Mouse (Mus musculus): Measurements from ENCODE around the gene Eps8l2.

Eps8l2 gene

GRCm38 (mm10) chr7:141328373-141328990 is 10.2 kb upstream of the Eps8l2 start:
- in situ Hi-C loops (cut with MboI; ENCODE audit: low sequenced_read_pairs): no loop called here

- in situ Hi-C loops (cut with MboI; ENCODE audit: low sequenced_read_pairs): no loop called here
These were observed 8.0 kb upstream of the Eps8l2 start for GRCm38 (mm10) chr7:141330706-141331105.

- in situ Hi-C loops (cut with MboI; ENCODE audit: low sequenced_read_pairs): no loop called here
These were observed 6.7 kb upstream of the Eps8l2 start for GRCm38 (mm10) chr7:141331990-141332389.

- in situ Hi-C loops (cut with MboI; ENCODE audit: low sequenced_read_pairs): no loop called here
These were observed 3.6 kb upstream of the Eps8l2 start for GRCm38 (mm10) chr7:141335044-141335579.

GRCm38 (mm10) chr7:141335682-141336081 is 3.0 kb upstream of the Eps8l2 start:
- in situ Hi-C loops (cut with MboI; ENCODE audit: low sequenced_read_pairs): no loop called here

DNA sequence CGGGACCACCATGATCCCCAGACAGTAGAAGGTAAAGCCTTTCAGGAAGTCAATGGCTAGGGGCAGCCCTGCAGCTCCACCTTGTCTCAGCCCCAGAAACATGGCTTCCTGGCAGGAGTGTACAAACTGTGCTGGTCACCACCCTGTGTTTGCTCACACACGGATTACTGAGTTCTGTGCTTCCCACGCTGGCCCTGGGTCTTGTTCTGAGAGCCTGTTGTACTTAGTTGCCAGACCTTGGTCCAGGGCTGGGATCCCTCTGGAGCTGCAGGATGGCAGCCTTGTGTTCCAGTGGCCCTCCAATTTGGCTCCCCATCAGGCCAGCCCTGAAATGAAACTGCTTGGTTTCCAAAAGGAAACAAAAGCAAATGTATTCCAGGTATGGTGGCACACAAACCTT is 2.4 kb upstream of the Eps8l2 start:
- in situ Hi-C loops (cut with MboI; ENCODE audit: low sequenced_read_pairs): no loop called here

DNA sequence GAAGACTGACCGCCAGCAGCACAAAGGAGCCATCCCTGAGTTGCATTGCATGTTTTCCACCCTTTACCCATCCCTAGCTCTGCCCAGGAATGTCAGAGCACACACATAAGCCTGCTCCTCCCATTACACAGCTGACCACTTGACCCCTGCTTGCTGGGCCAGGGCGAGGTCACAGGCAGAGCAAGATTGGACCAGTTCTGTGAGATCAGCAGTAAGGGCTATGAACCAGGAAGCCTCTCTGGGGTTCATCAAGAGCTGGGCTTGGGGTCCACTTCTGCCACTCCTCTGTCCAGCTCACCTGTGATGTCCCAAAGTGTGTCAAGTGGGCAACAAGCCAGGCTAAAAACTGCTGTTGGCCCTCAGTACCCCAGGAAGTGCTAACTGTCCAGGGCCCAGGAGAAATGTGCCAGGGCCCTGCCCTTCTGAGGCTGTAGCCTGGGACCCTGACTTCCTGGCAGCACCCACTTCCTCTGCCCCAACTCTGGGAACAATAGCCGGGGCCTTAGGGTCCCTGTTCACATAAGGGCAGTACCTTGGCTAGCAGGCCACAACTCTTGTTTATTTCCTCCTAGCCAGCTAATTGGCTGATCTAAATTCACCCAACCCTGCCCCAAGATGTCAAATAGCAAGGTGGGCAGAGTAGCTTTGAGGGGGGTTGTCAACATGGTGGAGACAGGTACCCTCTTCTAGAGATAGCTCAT is 814 bp upstream of the Eps8l2 start:
- in situ Hi-C loops (cut with MboI; ENCODE audit: low sequenced_read_pairs): no loop called here

DNA sequence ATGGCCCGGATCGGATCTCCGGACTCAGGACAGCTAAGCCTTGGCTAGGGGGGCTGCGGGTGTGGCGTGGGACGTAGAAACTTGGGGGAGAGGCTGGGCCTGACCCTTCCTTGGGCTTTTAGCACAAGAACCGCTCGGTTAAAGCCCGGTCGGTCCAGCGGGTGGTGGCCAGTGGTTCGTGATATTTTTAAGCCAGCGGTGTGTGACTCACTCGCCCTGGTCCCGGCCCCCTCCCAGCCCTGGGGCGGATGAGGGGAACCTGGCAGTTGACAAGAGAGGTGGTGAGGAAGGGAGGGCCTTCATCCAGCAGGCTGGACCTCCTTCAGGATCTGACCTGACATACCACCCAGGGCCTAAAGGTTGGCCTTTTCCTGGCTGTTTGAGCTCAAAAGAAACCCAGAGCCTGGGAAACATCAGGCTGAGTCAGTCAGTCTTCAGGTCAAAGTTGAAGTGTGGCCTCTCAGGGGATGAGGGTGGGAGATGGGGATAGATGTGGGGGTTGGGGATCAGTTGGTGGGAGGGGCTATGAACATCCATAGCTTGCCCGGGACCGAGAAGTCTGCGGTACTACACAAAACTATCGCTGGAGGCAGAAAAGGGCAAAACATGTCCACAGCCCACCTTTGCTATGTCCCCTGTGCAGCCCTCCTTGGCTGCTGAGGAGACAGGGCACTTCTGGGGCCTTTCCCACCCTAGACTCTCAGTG is 688 bp downstream of the Eps8l2 start:
- in situ Hi-C loops (cut with MboI; ENCODE audit: low sequenced_read_pairs): no loop called here

DNA sequence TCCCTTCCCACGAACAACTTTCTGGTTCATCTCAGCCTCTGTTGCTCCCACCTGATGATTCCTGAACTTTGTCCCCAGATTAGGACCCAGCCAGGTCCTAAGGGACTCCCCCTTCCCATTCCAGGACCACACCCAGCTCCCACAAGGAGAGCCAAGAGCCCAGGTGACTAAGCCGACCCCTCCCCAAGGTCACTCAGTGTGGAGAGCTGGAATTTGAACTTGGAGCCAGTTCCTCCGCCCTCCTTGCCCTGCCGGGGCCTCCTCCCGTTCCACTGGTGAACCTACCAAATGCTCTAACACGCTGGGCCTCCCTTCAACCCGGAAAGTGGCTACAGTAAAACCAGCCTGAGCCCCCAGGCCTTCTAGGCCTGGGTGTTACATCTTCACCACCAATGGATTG is 1.3 kb downstream of the Eps8l2 start:
- in situ Hi-C loops (cut with MboI; ENCODE audit: low sequenced_read_pairs): no loop called here

DNA sequence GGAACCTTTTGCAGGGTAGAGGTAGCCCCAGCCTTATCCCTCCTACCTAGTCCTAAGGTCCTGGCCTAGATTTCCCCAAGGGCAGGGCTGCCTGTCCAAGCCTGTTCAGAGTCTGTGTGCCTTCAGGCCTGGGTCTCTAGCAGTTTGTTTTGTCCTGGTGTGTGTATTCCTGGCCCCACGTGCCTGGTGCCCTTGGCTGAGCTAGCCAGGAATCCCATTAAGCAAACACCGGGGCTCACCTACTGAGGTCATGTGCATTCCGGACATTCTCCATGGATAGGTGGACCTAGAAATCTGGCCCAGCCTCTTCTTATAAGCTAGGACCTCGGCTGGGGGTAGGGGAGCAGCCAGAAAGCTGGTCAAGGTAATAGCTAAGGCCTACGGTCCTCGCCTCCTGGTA is 1.8 kb downstream of the Eps8l2 start:
- in situ Hi-C loops (cut with MboI; ENCODE audit: low sequenced_read_pairs): no loop called here

GRCm38 (mm10) chr7:141341689-141342226 is 3.1 kb downstream of the Eps8l2 start:
- in situ Hi-C loops (cut with MboI; ENCODE audit: low sequenced_read_pairs): no loop called here

DNA sequence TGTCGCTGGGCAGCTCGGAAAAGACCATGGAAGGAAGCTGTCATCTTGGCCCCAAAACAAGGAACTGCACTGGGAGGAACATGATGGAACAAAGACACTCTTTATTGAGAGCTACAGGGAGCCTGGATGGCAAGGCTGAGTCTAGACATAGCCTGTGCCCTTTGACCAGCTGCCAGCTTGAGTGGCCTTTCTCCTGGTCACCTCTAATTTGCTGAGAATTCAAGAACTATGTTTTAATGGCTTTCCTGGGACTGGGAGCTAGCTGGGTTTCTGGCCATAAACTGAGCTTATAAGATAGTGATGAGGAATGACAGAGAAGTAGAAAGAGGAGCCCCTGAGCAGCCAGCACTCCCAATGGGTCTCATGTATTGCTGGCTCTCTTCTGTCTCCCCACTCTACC is 4.5 kb downstream of the Eps8l2 start:
- in situ Hi-C loops (cut with MboI; ENCODE audit: low sequenced_read_pairs): no loop called here

GRCm38 (mm10) chr7:141343696-141344095 is 5.0 kb downstream of the Eps8l2 start:
- in situ Hi-C loops (cut with MboI; ENCODE audit: low sequenced_read_pairs): no loop called here

DNA sequence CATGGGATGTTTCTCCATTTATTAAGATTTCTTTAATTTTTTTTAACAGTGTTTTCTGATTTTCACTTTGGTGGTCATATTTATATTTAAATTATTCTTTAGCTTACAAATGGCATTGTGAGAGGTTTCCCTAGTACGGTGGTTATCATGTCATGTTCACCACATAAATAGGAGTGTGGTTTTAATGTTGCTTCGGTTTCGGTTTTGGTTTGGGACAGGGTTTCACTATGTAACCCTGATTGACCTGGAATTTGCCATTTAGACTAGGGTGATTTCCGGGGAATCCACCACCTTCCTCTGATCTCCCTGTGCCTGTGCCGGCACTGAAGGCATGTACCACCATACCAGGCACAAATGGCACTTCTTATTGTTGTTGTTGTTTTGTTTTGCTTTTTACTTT is 6.1 kb downstream of the Eps8l2 start:
- in situ Hi-C loops (cut with MboI; ENCODE audit: low sequenced_read_pairs): no loop called here

GRCm38 (mm10) chr7:141351061-141351460 is 12.4 kb downstream of the Eps8l2 start:
- in situ Hi-C loops (cut with MboI; ENCODE audit: low sequenced_read_pairs): loop anchor here (25.0 kb wide), 1 partner anchor 264 kb away; the partner anchor contains the start of gene Pkp3

DNA sequence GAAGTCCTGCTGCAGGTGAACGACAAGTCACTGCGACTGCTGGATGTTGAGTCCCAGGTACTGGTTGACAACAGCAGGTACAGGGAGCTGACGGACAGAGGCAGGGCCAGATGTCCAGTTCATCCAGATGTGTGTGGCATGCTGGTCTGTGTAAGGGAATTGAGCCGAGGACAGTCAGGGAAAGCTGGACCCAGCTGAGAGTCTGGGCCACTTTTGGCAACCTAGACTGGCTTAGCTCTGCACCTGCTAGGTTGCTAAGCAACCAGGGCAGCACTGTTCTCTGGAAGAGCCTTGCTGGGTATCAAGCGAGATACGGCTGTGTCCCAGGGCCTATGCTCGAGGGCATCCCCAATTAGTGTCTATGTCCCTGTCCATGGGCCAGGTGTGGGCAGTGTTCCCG is 16.4 kb downstream of the Eps8l2 start:
- in situ Hi-C loops (cut with MboI; ENCODE audit: low sequenced_read_pairs): loop anchor here (25.0 kb wide), 1 partner anchor 268 kb away; the partner anchor contains the start of gene Pkp3

GRCm38 (mm10) chr7:141355626-141356326 is 17.1 kb downstream of the Eps8l2 start:
- in situ Hi-C loops (cut with MboI; ENCODE audit: low sequenced_read_pairs): loop anchor here (25.0 kb wide), 1 partner anchor 268 kb away; the partner anchor contains the start of gene Pkp3

- in situ Hi-C loops (cut with MboI; ENCODE audit: low sequenced_read_pairs): loop anchor here (25.0 kb wide), 1 partner anchor 270 kb away; the partner anchor contains the start of gene Pkp3
These were observed 18.3 kb downstream of the Eps8l2 start for GRCm38 (mm10) chr7:141356971-141357370.

DNA sequence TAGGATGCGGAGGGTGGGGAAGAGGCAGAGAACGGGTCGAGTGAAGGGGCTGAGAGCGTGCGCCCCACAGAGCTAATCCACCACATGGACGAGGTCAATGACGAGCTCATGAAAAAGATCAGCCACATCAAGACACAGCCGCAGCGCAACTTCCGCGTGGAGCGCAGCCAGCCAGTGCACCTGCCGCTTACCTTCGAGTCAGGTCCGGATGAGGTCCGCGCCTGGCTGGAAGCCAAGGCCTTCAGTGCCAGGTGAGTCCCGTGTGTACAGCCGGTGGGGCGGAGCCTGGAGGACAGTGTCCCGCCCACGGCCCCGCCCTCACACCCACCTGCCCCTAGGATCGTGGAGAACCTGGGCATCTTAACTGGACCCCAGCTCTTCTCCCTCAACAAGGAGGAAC is 22.8 kb downstream of the Eps8l2 start:
- in situ Hi-C loops (cut with MboI; ENCODE audit: low sequenced_read_pairs): loop anchor here (25.0 kb wide), 1 partner anchor 274 kb away; the partner anchor contains the start of gene Pkp3

GRCm38 (mm10) chr7:141363106-141363751 is 24.5 kb downstream of the Eps8l2 start:
- in situ Hi-C loops (cut with MboI; ENCODE audit: low sequenced_read_pairs): loop anchor here (25.0 kb wide), 1 partner anchor 276 kb away; the partner anchor contains the start of gene Pkp3
